Mouse (Mus musculus): ENCODE measurements at regions not wholly inside any gene's neighbourhood (a gene's known extent, or its start where the extent isn't known, plus 50 kb on each side); places are given as distances from the start of the nearest gene placed in this dataset.

GRCm38 (mm10) chr5:12138961-12139360, 221.1 kb downstream of the 4933402N22Rik start:
- TF ChIP-seq CTCF (IDR thresholded peaks at IDR 0.05; ENCODE audit: control insufficient read depth, insufficient read depth, insufficient read length): no peak
- TF ChIP-seq USF1 (IDR thresholded peaks at IDR 0.05; ENCODE audit: low read depth): no peak
- no peak for TF ChIP-seq MAX (IDR thresholded peaks at IDR 0.05)
- no peak for TF ChIP-seq MYOG (IDR thresholded peaks at IDR 0.05; ENCODE audit: control insufficient read depth, extremely low read depth, insufficient read length)

All from C2C12 (cell line).